Mouse (Mus musculus) inflammation-experienced regulatory T-cells, adult 16 weeks (primary cell): Measurements from ENCODE around the gene A230072I06Rik. TPM values are rescaled to one million over a fixed set of nuclear protein-coding genes. Genes with fewer than 3 reads are reported as not detected.

ENCODE experiments used
- polyA plus RNA-seq: library from polyadenylated mRNA; unstranded; fragments of 100-300 nt; shearing (Covaris generic); gene quantifications from one replicate; pipeline ENCODE4 v1.2.1, GENCODE M21; 2017

Gene A230072I06Rik
- polyA plus RNA-seq = not detected

DNA sequence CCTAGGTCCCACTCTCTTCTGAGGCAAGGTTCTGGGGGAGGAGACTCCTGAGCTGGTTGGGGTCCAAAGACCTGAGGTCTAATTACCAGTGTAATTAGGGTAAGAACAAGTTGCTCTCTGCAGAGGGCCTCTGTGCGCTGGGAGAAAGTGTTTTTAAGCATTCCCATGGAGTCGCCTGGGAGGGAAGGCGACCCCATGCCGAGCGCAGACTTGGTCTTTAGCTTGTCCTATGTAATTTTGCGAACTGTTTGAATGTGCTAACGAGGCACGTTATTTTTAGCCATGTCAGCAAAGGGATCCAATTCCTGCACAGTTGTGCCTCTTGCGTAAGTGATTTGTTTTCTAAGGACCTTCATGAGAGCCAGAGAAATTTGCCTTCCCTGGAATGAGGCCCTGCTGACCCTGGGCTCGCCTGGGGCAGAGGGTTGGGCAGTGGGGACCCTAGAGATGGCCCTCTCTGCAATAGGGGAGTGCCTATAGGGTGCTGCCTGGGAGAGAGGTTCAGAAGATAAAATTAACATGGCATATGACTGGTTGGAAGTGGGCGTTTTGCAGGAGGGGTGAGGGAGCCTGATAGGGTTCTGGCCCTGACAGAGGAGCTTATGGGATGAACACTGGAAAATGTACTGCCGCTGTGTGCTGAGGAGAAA is at the start of gene A230072I06Rik:
TSS of gene A230072I06Rik (plus strand) at position 157 of the 650 bp plus-strand sequence.

Other genes with a start within 250 kb of the A230072I06Rik start
- not detected for gene Sox1, start 116.5 kb downstream of the A230072I06Rik start, polyA plus RNA-seq